Mouse (Mus musculus) limb, embryonic 13.5 days (tissue): Measurements from ENCODE around the gene Mip. TPM values are rescaled to one million over a fixed set of nuclear protein-coding genes. Genes with fewer than 3 reads are reported as not detected.
A peak's percentile ranks its signal among the peaks of the same experiment; 100 is the strongest.
"Not testable (repeated sequence)": the region's sequence is repeated elsewhere in the genome, so short reads cannot be mapped to it uniquely, and the experiment has no call there.

Source experiments
- ATAC-seq: fragments of 200-750 bp; cut with Nextera tagmentation; 2 replicates; pipeline ENCODE4 v1.8.0; 2017; ENCODE audit warnings: low read depth, moderate number of reproducible peaks, moderate TSS enrichment; ENCODE audit not compliant: low FRiP score
- H3K27ac ChIP-seq: fragments of 300-500 bp; sonication (generic); 2 replicates; pipeline ENCODE4 v1.5.1; 2015; ENCODE audit warnings: inconsistent platforms, mild to moderate bottlenecking, moderate library complexity
- H3K27me3 ChIP-seq: fragments of 300-500 bp; sonication (generic); 2 replicates; pipeline ENCODE4 v1.6.1; 2015; ENCODE audit warnings: mild to moderate bottlenecking, inconsistent platforms
- H3K36me3 ChIP-seq: fragments of 300-500 bp; sonication (generic); 2 replicates; pipeline ENCODE4 v1.6.1; 2015; ENCODE audit warnings: inconsistent platforms, mild to moderate bottlenecking, moderate library complexity
- H3K4me1 ChIP-seq: fragments of 300-500 bp; sonication (generic); 2 replicates; pipeline ENCODE4 v1.6.1; 2015; ENCODE audit warnings: inconsistent platforms
- H3K4me2 ChIP-seq: fragments of 300-500 bp; sonication (generic); replicated peaks from 2 replicates; pipeline ENCODE4 v1.6.1; 2015; ENCODE audit warnings: inconsistent platforms, mild to moderate bottlenecking, moderate library complexity
- H3K4me3 ChIP-seq: fragments of 300-500 bp; sonication (generic); 2 replicates; pipeline ENCODE4 v1.5.1; 2015; ENCODE audit warnings: moderate library complexity, mild to moderate bottlenecking, inconsistent platforms
- H3K9ac ChIP-seq: fragments of 300-500 bp; sonication (generic); 2 replicates; pipeline ENCODE4 v1.6.1; 2015; ENCODE audit warnings: mild to moderate bottlenecking, inconsistent platforms
- H3K9me3 ChIP-seq: fragments of 300-500 bp; sonication (generic); 2 replicates; pipeline ENCODE4 v1.6.1; 2016; ENCODE audit warnings: inconsistent platforms
- WGBS: fragments of 180-500 bp; shearing (Covaris S2); methylation state at CpG from one replicate; pipeline ENCODE4 v1.1.7; 2015; 5-methylcytosine and 5-hydroxymethylcytosine counted together
- polyA plus RNA-seq: library from polyadenylated mRNA; unstranded; fragments of >200 nt; fragmentation: Nextera tagmentation; extraction: Ambion mirVana; gene quantifications from 2 replicates; pipeline ENCODE4 v1.2.1, GENCODE M21; 2015

The Mip gene
- polyA plus RNA-seq, 1 experiment from 2014 or later = 0.57 TPM

GRCm38 (mm10) chr10:128212871-128213323, 12.7 kb upstream of the Mip start:
- Histone ChIP-seq H3K27me3 (peaks cover 7% of the 10 kb centered on the region), H3K4me1 (peaks cover 12% of the 10 kb centered on the region), H3K27ac (peak overlapping the region; percentile 22; the same call in 1 of the 2 replicates), H3K9me3 (no peaks in the 10 kb centered on the region), H3K36me3 (peaks cover 8% of the 10 kb centered on the region), H3K4me3 (peak overlapping the region; percentile 40), H3K9ac (peak overlapping the region; percentile 59), H3K4me2 (peak overlapping the region; percentile 69)
- peak; percentile 42; the same call in 1 of the 2 replicates for ATAC-seq
- WGBS = 2% methylated on average over 18 of the region's 18 CpGs

DNA sequence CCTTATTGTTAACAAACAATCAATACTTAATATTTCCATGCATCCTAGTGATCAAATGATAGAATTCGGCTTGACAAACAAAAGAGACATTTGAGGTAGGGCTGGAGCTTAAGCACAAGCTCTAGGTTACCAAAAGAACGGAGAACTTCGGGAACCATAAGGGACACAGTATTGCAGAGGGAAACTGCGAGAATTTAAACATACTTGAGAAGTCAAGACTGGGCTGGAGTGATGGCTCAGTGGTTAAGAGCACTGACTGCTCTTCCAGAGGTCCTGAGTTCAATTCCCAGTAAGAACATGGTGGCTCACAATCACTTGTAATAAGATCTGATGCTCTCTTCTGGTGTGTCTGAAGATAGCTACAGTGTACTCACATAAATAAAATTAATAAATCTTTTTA, 11.5 kb upstream of the Mip start:
- H3K4me1 ChIP-seq = peaks cover 12% of the 10 kb centered on the region
- not testable (repeated sequence) for H3K27ac ChIP-seq, H3K9ac ChIP-seq, H3K36me3 ChIP-seq, ATAC-seq, H3K27me3 ChIP-seq, H3K4me2 ChIP-seq, H3K9me3 ChIP-seq, H3K4me3 ChIP-seq
- 85% methylated on average over 4 of the region's 4 CpGs for WGBS

GRCm38 (mm10) chr10:128214981-128215380, 10.7 kb upstream of the Mip start:
- Histone ChIP-seq H3K36me3 (peaks cover 3% of the 10 kb centered on the region; the same call in 1 of the 2 replicates), H3K27me3 (peaks cover 7% of the 10 kb centered on the region), H3K4me1 (peaks cover 12% of the 10 kb centered on the region), H3K9ac (no peak overlapping the region), H3K27ac (no peak overlapping the region), H3K4me2 (no peak overlapping the region), H3K9me3 (no peaks in the 10 kb centered on the region), H3K4me3 (no peak overlapping the region)
- WGBS = 88% methylated on average over 5 of the region's 5 CpGs
- no peak for ATAC-seq

- H3K4me3 ChIP-seq = no peak overlapping the region
- no peak overlapping the region for H3K9ac ChIP-seq
- H3K4me2 ChIP-seq = no peak overlapping the region
- no peaks in the 10 kb centered on the region for H3K4me1 ChIP-seq
- no peak overlapping the region for H3K27ac ChIP-seq
- 93% methylated on average over 18 of the region's 18 CpGs for WGBS
- no peak for ATAC-seq
- no peaks in the 10 kb centered on the region for H3K36me3 ChIP-seq
- H3K27me3 ChIP-seq = peaks cover 5% of the 10 kb centered on the region
- no peaks in the 10 kb centered on the region for H3K9me3 ChIP-seq
Observed at GRCm38 (mm10) chr10:128218387-128219117, 7.1 kb upstream of the Mip start.

DNA sequence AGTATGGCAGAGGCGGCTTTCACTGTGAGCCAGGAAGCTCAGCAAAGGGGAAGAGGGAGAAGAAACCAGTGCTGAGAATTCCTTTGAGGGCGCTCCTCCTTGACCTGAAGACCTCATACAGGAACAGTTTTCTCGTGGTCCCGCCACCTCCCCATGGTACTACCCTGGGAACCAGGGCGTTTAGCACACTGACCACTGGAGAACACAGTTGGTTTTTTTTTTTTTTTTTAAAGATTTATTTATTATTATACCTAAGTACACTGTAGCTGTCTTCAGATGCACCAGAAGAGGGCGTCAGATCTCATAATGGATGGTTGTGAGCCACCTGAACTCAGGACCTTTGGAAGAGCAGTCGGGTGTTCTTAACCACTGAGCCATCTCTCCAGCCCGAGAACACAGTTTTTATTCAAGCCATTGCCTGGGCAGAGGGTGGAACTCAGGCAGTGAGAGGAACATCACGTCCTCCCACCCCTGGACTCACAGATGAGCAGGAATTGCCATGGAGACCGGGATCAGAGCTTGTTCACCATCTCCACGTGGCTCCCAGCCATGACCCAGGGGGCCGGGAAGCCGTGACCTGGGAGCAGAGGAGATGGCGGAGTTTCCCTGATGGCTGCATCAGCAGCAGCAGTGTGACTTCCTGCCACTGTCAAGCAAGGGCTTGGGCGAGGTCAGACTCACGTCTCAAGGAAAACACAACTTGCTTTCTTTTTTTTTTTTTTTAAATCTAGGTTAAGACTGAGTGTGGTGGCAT, 3.9 kb upstream of the Mip start:
- no peak overlapping the region for H3K27ac ChIP-seq
- ATAC-seq = no peak
- H3K9ac ChIP-seq = no peak overlapping the region
- peaks cover 25% of the 10 kb centered on the region for H3K4me1 ChIP-seq
- 56% methylated on average over 16 of the region's 16 CpGs for WGBS
- no peaks in the 10 kb centered on the region for H3K36me3 ChIP-seq
- no peak overlapping the region for H3K4me3 ChIP-seq
- H3K4me2 ChIP-seq = no peak overlapping the region
- no peaks in the 10 kb centered on the region for H3K9me3 ChIP-seq
- no peaks in the 10 kb centered on the region for H3K27me3 ChIP-seq

GRCm38 (mm10) chr10:128225064-128225463, 574 bp upstream of the Mip start:
- H3K27me3 ChIP-seq = no peaks in the 10 kb centered on the region
- 27% methylated on average over 5 of the region's 5 CpGs for WGBS
- H3K9ac ChIP-seq = peak overlapping the region; percentile 39; the same call in 1 of the 2 replicates
- peak overlapping the region; percentile 27 for H3K4me2 ChIP-seq
- peaks cover 33% of the 10 kb centered on the region for H3K4me1 ChIP-seq
- peak overlapping the region; percentile 69; the same call in 1 of the 2 replicates for H3K27ac ChIP-seq
- H3K9me3 ChIP-seq = no peaks in the 10 kb centered on the region
- H3K4me3 ChIP-seq = no peak overlapping the region
- H3K36me3 ChIP-seq = no peaks in the 10 kb centered on the region
- ATAC-seq = peak; percentile 49; the same call in 1 of the 2 replicates

DNA sequence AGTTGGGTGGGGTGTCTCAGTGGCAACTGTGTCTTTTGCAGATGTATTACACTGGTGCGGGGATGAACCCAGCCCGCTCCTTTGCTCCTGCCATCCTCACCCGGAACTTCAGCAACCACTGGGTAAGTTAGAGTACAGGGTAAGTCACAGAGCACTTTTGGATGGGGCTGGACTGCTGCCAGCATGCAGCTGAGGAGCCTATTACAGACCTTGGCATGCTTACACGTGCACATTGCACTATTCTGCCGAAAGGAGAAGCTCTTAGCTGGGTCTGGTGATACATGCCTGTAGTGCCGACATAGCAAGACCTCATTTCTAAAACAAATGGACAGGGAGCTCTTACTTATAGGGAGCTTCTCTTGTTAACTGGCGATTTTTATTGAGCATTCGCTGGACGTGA, 2.0 kb downstream of the Mip start:
- H3K9ac ChIP-seq = no peak overlapping the region
- H3K36me3 ChIP-seq = no peaks in the 10 kb centered on the region
- no peaks in the 10 kb centered on the region for H3K9me3 ChIP-seq
- 70% methylated on average over 9 of the region's 9 CpGs for WGBS
- H3K4me1 ChIP-seq = peaks cover 44% of the 10 kb centered on the region
- no peak for ATAC-seq
- H3K4me2 ChIP-seq = no peak overlapping the region
- H3K27ac ChIP-seq = no peak overlapping the region
- no peaks in the 10 kb centered on the region for H3K27me3 ChIP-seq
- no peak overlapping the region for H3K4me3 ChIP-seq

DNA sequence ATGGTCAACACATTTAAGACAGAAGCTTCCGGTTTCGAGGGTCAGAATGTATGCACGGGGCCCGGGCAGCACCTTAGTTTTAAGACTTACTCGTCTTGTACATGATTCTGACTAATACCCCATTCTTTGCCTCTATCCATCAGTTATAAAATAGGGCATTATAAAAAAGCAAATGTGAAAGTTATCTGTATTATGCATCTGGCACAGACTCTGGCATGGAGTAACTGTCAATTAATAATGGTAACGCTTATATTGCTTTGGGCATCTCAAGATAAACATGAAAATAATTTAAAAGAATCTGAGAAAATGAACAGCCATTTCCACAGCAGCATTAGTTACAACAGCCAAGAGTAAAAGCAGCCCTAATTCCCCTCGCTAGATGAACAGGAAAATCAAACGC, 2.4 kb downstream of the Mip start:
- Histone ChIP-seq H3K4me2 (no peak overlapping the region), H3K4me1 (peaks cover 48% of the 10 kb centered on the region), H3K36me3 (no peaks in the 10 kb centered on the region), H3K4me3 (no peak overlapping the region), H3K9ac (no peak overlapping the region), H3K9me3 (no peaks in the 10 kb centered on the region), H3K27me3 (no peaks in the 10 kb centered on the region), H3K27ac (no peak overlapping the region)
- WGBS = 89% methylated on average over 8 of the region's 8 CpGs
- no peak for ATAC-seq

DNA sequence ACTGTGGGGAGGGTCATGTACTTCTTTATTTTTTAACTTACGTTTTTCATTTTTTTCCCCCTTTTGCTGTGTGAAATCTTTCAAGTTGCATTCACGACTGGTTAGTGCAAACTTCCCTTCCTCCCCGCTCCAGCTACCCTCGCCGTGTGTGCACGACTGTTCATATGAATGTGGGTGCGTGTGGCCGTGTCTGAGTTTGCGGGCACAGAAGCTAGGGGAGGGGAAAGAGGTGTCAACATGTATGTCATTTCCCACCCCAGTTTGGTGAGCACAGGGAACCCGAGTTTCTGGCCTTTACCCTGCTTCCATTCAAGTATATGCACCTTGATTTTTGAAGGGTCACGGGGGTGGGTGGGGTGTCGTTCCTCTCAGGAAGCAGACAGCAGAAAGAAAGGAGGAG, 4.9 kb downstream of the Mip start:
- H3K4me2 ChIP-seq = peak overlapping the region; percentile 75
- H3K27ac ChIP-seq = peak overlapping the region; percentile 94
- no peaks in the 10 kb centered on the region for H3K27me3 ChIP-seq
- no peak overlapping the region for H3K4me3 ChIP-seq
- H3K4me1 ChIP-seq = peaks cover 42% of the 10 kb centered on the region
- 0 out of 2 replicates have a peak overlapping the region, but pooled peaks have one; percentile 85 for H3K9ac ChIP-seq
- 67% methylated on average over 12 of the region's 12 CpGs for WGBS
- H3K36me3 ChIP-seq = peaks cover 9% of the 10 kb centered on the region; the same call in 1 of the 2 replicates
- no peaks in the 10 kb centered on the region for H3K9me3 ChIP-seq
- no peak for ATAC-seq

DNA sequence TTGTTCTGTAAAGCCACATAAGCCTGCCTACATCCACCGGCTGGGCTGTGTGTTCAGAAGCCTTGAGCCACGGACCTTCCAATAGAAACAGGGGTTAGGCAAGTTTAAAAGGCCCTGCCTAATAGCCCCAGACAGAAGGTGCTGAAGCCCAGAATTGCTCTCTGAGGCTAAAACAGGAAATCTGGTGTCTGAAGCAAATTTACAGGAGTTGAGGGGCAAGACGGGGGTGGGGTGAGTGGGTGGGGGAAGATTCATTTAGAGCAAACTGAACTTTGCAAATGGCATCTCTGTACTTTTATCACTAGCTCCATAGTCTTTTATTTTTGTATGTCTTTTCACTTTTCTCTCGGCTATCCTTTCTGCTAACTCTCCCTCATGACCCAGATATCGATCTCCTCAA, 5.5 kb downstream of the Mip start:
- 9% methylated on average over 5 of the region's 5 CpGs for WGBS
- peak overlapping the region; percentile 94 for H3K27ac ChIP-seq
- H3K4me1 ChIP-seq = peaks cover 41% of the 10 kb centered on the region
- no peaks in the 10 kb centered on the region for H3K27me3 ChIP-seq
- no peak for ATAC-seq
- peak overlapping the region; percentile 77 for H3K4me3 ChIP-seq
- peak overlapping the region; percentile 75 for H3K4me2 ChIP-seq
- H3K9ac ChIP-seq = peak overlapping the region; percentile 85
- no peaks in the 10 kb centered on the region for H3K9me3 ChIP-seq
- H3K36me3 ChIP-seq = peaks cover 9% of the 10 kb centered on the region; the same call in 1 of the 2 replicates

DNA sequence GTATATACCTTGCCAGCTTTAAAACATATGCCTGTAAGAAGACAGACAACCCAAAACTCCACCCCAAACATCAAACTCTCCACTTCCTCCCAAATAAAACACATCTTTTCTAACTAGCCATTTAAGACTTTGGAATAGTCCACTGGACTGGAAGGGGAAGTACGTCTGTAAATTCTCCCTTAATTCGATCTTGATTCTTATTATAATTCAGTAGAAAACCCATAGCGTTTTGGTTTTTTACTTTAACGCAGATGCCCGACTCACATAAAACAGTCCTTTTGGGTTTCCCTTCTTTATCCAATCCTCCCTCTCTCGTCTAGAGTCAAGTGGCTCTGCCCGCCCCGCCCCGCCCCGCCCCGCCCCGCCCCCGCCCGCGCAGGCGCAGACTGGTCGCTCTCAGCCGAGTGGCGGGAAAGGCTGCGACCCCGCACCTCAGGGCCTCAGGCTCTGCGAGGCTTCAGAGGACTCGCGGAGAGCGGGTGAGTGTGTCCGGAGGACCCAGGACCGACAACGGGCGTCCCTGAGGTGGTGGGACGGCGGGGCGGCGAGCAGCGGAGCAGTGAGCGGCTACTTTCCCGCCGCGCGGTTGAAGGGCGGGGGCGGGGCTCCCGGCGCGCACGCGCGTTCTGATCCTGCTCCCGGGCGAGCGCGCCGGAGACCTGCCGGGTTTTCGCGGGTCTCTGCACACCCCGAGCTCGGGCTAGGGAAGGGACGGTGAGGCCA, 6.2 kb downstream of the Mip start, which contains the start of gene Timeless:
Gene Timeless (plus strand): TSS at position 369 of the 723 bp plus-strand sequence.
- H3K27ac ChIP-seq = peak within 1 kb of the TSS; percentile 94
- ATAC-seq = peak; percentile 89
- no peaks in the 10 kb centered on the region for H3K27me3 ChIP-seq
- H3K36me3 ChIP-seq = peaks cover 9% of the 10 kb centered on the region; the same call in 1 of the 2 replicates
- peaks cover 38% of the 10 kb centered on the region for H3K4me1 ChIP-seq
- WGBS = under 1% methylated on average over 58 of the region's 58 CpGs
- H3K4me3 ChIP-seq = peak within 1 kb of the TSS; percentile 77
- no peaks in the 10 kb centered on the region for H3K9me3 ChIP-seq
- H3K9ac ChIP-seq = peak within 1 kb of the TSS; percentile 85
- H3K4me2 ChIP-seq = peak within 1 kb of the TSS; percentile 75
